Mouse (Mus musculus): ENCODE results near the gene Amh.

DNA sequence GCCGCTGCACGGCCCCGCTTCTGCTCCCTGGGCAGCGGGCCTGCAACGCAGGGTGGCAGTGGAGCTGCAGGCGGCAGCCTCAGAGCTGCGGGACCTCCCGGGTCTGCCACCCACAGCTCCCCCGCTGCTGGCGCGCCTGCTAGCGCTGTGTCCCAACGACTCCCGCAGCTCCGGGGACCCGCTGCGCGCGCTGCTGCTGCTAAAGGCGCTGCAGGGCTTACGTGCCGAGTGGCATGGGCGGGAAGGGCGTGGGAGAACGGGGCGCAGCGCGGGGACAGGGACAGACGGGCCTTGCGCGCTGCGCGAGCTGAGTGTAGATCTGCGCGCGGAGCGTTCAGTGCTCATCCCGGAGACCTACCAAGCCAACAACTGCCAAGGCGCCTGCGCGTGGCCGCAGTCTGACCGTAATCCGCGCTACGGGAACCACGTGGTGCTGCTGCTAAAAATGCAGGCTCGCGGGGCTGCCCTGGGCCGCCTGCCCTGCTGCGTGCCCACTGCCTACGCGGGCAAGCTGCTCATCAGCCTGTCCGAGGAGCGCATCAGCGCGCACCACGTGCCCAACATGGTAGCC lies 2.1 kb downstream of the Amh start:
- TF ChIP-seq CTCF (IDR thresholded peaks at IDR 0.05; ENCODE audit: low read depth) (no peak), EP300 (IDR thresholded peaks at IDR 0.05; ENCODE audit: low read depth) (no peak)

Measured in heart, postnatal 0 days (tissue).